Mouse (Mus musculus): Measurements from ENCODE around the gene Tst. TPM values are rescaled to one million over a fixed set of nuclear protein-coding genes. Genes with fewer than 3 reads are reported as not detected.

Tst gene
- 10 to 100 TPM; 18.4 to 26.5 TPM for total RNA-seq (2021)
- long read RNA-seq, experiment 1, transcript Tst-201 (2 exons, 1,144 nt), result major isoform, 42 of 44 reads
- long read RNA-seq, experiment 1, partial matches to known transcripts, result 1 of 44 reads
- long read RNA-seq, experiment 1, other reads (novel, unspliced or antisense), result 1 of 44 reads
- long read RNA-seq, experiment 2, transcript Tst-201 (2 exons, 1,144 nt), result major isoform, 28 of 30 reads
- long read RNA-seq, experiment 2, partial matches to known transcripts, result 0 of 30 reads
- long read RNA-seq, experiment 2, other reads (novel, unspliced or antisense), result 2 of 30 reads

- DNase-seq, result peak; percentile 86
Measured at GRCm38 (mm10) chr15:78405517-78406211, at the start of gene Tst. TSS of gene Tst (minus strand) at chr15:78405907.

DNA sequence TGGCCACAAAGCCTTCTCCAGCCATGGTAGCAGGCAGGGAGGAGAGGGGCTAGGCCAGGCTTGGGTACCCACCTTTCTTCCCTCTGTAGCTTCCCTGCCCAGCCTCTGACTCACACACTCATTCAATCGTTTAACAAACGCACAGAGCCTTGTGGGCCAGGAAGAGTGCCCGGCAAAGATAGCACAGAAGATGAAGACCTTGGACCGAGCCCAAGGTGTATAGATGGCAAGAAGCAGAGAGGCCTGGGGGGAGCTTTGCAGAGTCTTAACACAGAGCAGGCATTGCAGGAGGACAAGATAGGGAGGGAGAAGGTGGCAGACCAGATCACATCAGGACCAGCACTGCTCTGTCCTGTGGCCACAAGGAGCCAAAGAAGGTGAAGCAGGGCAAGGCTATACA lies 49.5 kb upstream of the Tst start:
- no peak for DNase-seq

DNA sequence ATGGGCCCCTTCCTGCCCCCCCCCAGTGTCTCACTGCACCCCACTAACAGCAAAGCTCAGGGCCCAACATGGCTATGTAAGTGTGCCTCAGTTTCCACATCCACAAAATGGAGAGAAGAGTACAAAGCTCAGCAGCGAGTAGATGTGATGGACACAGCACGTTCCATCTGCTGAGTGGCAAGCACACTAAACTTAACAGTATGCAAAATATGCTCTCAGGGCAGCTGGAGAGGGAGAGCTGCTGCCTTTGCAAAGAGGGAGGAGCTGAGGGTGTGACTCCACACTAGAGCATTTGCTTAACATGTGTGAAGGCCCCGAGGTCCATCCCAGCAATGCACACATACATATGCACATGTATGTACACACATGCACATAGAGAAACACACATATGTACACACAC lies 47.2 kb upstream of the Tst start:
- no peak for DNase-seq

DNA sequence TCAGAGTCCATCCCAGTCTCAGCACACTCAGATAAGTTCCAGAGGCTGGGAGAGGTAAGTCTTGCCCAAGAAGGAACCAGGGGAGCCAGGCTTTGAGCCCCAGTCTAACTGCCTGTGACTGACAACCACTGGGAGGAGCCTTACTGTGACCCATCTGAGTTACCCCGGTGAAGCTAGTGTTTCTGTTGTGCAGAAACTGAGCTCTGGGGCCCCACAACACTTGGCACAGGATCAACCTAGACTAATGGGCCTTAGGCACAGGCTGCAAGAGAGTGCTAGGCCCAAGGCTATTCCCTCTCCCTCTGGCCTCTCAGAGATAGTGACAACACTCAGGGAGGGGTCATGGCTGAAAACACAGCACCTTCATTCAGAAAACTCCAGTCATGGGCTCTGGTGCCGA lies 45.5 kb upstream of the Tst start:
- no peak for DNase-seq

- DNase-seq, result no peak
Measured at GRCm38 (mm10) chr15:78450419-78450768, 44.7 kb upstream of the Tst start.

- DNase-seq, result peak; percentile 64
Measured at GRCm38 (mm10) chr15:78449694-78450418, 44.1 kb upstream of the Tst start.

GRCm38 (mm10) chr15:78449131-78449530 lies 43.4 kb upstream of the Tst start:
- DNase-seq, result no peak

DNA sequence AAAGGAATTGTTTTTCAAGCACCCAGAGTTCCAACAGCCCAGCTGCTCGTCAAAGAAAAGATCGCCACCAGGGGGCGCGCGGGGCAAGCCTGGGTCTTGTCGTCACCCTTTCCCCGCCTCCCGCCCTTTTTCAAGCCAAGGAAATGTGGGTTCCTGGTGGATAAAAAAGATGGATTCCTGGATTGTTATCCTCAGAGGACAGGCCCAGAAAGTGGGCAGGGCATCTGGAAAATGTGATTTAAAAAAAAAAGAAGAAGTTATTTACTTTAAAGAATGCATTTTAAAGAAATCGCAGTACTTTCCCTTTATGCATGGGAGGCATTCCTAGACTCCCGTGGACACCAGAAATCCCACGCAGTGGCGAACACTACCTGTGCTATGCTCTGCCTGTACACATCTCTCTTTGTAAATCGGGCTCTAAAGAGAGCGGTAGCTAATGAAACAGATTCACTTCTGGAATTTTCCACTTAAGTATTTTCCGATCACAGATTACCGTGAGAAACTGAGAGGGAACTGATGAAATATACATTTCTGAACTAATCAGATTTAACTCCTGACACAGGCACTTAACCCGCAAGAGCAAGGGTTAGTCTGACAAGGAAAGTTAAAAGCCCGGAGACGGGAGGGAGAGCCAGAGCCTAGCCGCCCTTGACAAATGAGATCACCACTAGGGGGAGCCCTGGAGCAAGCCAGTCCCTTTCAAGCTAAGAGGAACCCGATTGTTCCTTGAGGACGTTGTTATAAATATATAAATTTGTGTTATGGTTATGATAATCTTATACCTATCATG lies 42.2 kb upstream of the Tst start:
- DNase-seq, result peak; percentile 87

DNA sequence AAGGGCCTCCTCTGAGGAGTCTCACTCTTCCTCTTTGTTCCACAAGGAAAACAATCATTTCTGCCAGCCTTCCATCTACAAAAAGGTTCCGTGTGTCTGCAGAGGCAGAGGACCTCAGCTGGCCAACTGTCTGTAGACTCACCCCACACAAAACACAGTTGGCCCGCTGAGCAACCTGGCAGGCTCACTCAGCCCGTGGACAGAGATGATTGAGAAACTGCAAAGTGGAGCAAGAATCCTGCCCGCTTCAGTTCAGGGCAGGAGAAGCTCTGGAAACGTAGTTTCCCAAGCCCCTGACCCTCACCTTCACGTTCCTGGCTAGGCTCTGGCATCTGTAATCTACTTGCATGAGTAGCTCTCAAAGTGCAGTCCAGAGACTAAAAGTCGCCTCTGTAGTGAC lies 41.4 kb upstream of the Tst start:
- no peak for DNase-seq

DNA sequence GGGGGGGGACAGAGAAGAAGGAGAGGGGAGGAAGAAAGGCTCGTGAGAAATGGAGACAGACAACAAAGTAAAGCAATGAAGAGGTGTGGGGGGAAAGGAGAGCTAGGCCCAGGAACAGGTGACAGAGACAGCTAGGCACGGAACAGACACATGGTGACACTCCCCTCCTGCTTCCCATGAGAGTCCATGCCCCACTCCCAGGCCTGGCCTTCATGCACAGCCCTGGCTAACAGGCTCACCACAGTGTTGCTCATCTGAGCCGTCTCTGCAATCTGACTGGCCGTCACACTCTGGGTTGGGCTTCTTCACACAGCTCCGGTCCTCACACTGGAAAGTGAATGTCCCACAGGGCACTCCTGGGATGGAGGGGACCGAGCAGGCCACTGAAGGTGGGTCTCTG lies 38.1 kb upstream of the Tst start:
- DNase-seq, result no peak

DNA sequence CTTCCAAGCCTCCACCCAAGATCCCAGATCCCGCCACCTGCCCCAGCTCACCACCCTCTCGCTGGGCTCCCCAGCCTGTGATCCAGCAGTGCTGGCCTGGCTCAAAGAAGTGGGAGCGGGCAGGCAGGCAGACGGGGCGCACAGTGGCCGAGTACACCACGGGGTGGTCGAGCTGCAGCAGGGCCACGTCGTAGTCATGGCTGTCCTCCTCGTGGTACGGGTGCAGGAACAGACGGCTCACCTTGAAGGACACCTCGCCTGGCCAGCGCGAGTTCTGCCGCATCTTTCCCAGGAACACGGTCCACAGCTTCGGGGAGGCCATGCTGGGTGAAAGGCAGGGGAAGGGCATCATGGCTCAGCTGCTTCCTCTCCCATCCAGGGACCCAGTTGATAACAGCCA lies 36.5 kb upstream of the Tst start:
- DNase-seq, result no peak

DNA sequence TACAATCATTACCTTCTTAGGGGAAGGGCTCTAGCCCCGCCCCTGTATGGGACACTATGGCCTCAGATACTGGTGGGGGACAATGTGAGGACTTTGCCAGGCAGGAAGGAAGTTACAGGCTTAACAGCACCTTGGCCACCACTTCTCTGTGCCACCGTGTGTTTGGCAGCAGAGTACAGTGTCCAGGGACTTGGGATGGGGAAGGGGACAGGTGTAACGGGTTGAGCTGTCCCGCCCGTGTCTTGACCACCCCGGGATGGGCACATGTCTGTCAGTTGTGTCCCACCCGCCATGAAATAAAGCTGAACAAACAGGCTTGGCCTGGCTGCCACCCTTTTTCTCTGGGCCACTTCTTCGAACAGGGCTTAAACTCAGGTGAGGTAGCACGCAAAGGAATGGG lies 33.3 kb upstream of the Tst start:
- DNase-seq, result no peak

- DNase-seq, result no peak
Measured at GRCm38 (mm10) chr15:78438505-78438904, 32.8 kb upstream of the Tst start.

- no peak for DNase-seq
Measured at GRCm38 (mm10) chr15:78438018-78438394, 32.3 kb upstream of the Tst start.

DNA sequence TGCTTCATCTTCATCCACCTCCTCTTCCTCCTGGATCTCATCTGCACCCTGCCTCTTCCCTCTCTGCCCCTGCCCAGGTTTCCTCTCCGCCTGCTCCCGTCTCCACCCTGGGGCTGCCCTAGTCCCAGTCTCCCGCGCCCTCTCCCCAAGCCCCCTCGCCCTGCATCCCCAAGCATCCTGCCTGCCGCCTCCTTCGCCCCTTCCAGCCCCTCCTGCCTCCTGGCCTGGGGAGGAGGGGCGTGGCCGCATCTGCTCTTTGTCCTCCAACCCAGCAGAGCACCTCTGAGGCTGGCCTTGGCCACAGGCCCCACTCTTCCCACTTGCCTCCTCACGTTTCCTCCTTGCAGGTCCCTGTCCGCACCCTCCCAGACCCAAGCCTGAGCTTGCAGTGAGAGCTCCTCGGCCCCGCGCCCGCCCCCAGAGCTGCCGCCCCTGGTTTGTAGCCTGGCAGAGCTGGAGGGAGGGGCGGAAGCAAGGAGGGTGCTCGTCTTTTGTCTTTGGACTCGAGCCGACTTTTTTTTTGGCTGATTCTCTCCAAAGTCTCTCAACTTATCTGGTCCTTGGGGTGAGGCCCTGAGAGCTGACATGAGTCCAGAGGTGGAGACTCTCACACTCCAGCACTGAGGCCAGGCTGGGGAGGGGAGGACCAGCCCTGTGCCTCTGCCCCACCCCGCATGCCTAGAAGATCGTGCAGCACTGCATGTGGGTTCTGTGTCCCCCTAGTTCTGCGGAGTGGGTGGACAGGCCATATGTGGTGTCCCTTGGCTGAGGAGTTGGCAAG lies 31.7 kb upstream of the Tst start:
- peak; percentile 65 for DNase-seq

- DNase-seq, result peak; percentile 86
Measured at GRCm38 (mm10) chr15:78436380-78437192, 30.9 kb upstream of the Tst start.

GRCm38 (mm10) chr15:78435681-78436080 lies 30.0 kb upstream of the Tst start:
- no peak for DNase-seq

DNA sequence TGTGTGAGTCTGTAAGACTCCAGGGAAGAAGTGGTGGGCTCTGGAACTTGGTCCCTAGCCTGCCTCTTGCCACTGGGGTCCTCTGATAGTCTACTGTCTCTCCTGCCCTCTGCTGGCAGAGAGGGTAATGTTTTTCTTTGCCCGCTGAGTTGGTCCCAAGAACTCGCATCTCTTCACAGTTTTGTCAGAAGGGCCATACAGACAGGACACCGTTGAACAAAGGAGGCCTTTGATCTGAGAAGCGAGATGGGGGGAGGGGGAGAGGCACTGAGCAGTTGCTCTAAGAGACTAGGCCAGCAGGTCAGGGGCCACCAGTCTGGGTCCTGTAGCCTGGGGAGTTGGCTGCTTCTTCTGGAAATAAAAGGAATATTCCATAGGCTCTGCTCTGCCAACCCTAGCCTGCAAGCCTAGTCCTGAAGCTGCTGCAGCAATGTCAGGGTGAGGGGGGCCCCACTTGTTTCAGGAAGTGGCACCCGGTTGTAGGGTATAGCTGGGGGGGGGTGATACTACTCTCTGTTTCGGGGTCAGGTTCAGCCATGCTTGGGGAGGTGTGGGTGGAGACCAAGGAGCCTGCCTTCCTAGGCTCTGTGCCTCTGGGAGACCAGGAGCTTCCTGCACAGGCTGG lies 29.3 kb upstream of the Tst start:
- DNase-seq, result no peak

GRCm38 (mm10) chr15:78431541-78432121 lies 25.9 kb upstream of the Tst start:
- DNase-seq, result no peak

- no peak for DNase-seq
Measured at GRCm38 (mm10) chr15:78430874-78431273, 25.2 kb upstream of the Tst start.

All from gastrocnemius, postnatal 25 days (tissue).